Mouse (Mus musculus): ENCODE results near the gene Csad. TPM values are rescaled to one million over a fixed set of nuclear protein-coding genes. Genes with fewer than 3 reads are reported as not detected.
"Not testable (repeated sequence)": the region's sequence is repeated elsewhere in the genome, so short reads cannot be mapped to it uniquely, and the experiment has no call there.

Gene Csad
- polyA plus RNA-seq, 1 experiment, result 34.6 TPM

DNA sequence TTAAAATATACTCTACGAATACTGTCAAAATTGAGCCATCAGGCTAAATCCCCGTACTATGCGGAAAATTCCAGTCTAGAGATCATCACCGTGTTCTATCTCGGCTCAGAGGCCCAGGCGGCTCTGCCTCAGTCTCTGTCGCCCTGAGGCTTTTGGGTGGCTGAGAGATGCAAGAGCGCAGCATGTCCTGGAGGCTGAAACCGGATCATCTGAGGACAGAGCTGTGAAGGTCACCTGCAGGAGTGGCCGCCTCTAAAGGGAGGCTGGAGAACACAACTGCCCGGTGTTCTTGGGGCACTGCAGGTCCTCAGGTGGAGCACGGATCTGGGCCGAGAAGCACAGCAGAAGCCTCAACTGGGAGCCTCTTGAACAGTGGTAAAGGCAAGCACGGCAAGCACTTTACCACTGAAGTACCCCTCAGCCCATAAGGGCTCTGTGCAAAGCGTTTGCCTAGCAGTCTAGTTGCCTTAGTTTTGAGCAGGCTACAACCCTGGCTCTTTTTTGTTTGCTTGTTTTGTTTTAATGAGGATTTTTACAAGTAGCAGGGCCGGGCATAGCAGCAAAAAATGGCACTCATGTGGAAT, 28.7 kb downstream of the Csad start:
- Histone ChIP-seq H3K4me1 (ENCODE audit: control insufficient read depth, insufficient read depth, low read length) (no peaks in the 10 kb centered on the region), H3K27ac (ENCODE audit: insufficient read depth, low read length) (no peak overlapping the region), H3K4me3 (ENCODE audit: insufficient read depth, low read length) (no peak overlapping the region)
- TF ChIP-seq POLR2A (IDR thresholded peaks at IDR 0.05; ENCODE audit: extremely low read depth, insufficient read depth, low read length), result no peak
- TF ChIP-seq CTCF (IDR thresholded peaks at IDR 0.05; ENCODE audit: extremely low read depth, insufficient read depth, low read length), result no peak

DNA sequence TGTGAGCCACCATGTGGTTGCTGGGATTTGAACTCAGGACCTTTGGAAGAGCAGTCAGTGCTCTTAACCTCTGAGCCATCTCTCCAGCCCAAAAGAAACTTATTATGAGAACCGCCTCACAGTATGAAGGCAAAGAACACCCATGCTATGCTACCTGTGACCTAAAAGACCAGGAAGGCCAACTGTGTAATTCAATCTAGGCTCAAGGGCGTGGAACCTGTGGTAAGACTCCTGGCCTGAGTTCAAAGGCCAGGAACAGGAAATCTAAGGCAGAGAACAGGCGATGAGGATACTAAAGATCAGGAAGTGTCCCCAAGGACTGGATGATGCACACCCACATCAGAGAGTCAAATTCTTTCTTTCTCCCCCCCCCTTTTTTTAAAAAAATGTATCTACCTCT, 30.9 kb downstream of the Csad start:
- TF ChIP-seq POLR2A (IDR thresholded peaks at IDR 0.05; ENCODE audit: extremely low read depth, insufficient read depth, low read length) (no peak), CTCF (IDR thresholded peaks at IDR 0.05; ENCODE audit: extremely low read depth, insufficient read depth, low read length) (no peak)
- Histone ChIP-seq H3K27ac (ENCODE audit: insufficient read depth, low read length) (no peak overlapping the region), H3K4me1 (ENCODE audit: control insufficient read depth, insufficient read depth, low read length) (no peaks in the 10 kb centered on the region), H3K4me3 (ENCODE audit: insufficient read depth, low read length) (no peak overlapping the region)

DNA sequence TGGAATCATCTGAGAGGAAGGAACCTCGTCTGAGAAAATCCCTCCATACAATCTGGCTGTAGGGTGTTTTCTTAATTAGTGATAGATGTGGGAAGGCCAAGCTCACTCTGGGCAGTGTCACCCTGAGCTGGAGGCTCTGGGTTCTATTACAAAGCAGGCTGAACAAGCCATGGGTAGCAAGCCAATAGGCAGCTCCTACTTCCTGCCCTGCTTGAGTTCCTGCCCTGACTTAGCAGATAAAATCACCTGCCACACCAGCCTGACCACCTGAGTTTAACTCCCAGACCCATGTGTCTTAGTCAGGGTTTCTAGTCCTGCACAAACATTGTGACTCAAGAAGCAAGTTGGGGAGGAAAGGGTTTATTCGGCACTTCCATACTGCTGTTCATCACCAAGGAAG, 35.5 kb downstream of the Csad start:
- TF ChIP-seq CTCF (IDR thresholded peaks at IDR 0.05; ENCODE audit: extremely low read depth, insufficient read depth, low read length) (no peak), POLR2A (IDR thresholded peaks at IDR 0.05; ENCODE audit: extremely low read depth, insufficient read depth, low read length) (no peak)
- no peak overlapping the region for H3K4me3 ChIP-seq (ENCODE audit: insufficient read depth, low read length)

DNA sequence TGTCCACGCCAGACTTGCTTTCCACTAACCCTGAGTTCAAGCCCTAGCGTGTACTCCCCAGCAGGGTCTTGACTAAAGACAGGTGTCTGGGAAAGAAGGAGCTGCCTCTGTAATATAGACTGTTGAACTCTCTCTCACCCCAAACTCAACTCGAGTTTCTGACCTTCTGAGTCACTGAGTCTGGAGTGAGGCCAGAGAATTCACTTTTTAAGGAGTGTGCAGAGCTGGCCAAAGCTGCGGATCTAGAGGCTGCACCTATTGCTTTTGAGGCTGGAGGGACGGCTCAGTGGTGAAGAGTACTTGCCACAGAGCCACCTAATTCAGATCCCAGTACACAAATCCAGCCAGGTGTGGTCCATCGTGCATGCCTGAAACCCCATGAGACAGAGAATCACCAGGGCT, 36.9 kb downstream of the Csad start:
- Histone ChIP-seq H3K4me1 (ENCODE audit: control insufficient read depth, insufficient read depth, low read length) (no peaks in the 10 kb centered on the region), H3K27ac (ENCODE audit: insufficient read depth, low read length) (no peak overlapping the region), H3K4me3 (ENCODE audit: insufficient read depth, low read length) (no peak overlapping the region)
- TF ChIP-seq CTCF (IDR thresholded peaks at IDR 0.05; ENCODE audit: extremely low read depth, insufficient read depth, low read length) (no peak), POLR2A (IDR thresholded peaks at IDR 0.05; ENCODE audit: extremely low read depth, insufficient read depth, low read length) (no peak)

More for the DNA sequence above, 35.5 kb downstream of the Csad start:
- Histone ChIP-seq H3K27ac (ENCODE audit: insufficient read depth, low read length) (no peak overlapping the region), H3K4me1 (ENCODE audit: control insufficient read depth, insufficient read depth, low read length) (no peaks in the 10 kb centered on the region)

DNA sequence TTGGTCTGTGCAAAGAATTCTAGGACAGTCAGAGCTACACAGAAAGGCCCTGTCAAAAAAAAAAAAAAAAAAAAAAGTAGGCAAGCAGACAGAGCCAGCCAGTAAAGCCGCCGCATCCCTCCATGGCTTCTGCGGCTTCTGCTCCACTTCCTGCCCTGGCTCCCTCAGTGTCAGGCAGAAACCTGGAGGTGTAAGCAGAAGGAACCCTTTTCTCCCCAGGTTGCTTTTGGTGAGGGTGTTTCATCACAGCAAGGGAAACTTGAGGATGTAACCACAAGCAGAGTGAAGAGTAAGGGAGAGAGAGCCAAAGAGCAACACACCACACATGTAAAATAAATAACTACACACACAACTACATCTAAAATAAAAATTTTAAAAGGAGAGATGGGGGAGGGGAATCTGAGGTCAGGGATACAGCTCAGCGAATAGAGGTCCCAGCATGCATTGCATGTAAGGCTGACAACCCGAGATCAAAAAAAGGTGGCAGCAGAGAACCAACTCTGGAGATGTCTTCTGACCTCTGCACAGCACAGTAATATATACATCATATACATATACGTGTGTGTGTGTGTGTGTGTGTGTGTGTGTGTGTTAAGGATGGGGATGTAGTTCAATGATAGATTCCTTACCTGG, 38.9 kb downstream of the Csad start:
- no peaks in the 10 kb centered on the region for H3K4me1 ChIP-seq (ENCODE audit: control insufficient read depth, insufficient read depth, low read length)
- H3K4me3 ChIP-seq (ENCODE audit: insufficient read depth, low read length), result no peak overlapping the region
- H3K27ac ChIP-seq (ENCODE audit: insufficient read depth, low read length), result no peak overlapping the region
- no peak for TF ChIP-seq CTCF (IDR thresholded peaks at IDR 0.05; ENCODE audit: extremely low read depth, insufficient read depth, low read length)
- TF ChIP-seq POLR2A (IDR thresholded peaks at IDR 0.05; ENCODE audit: extremely low read depth, insufficient read depth, low read length), result no peak

DNA sequence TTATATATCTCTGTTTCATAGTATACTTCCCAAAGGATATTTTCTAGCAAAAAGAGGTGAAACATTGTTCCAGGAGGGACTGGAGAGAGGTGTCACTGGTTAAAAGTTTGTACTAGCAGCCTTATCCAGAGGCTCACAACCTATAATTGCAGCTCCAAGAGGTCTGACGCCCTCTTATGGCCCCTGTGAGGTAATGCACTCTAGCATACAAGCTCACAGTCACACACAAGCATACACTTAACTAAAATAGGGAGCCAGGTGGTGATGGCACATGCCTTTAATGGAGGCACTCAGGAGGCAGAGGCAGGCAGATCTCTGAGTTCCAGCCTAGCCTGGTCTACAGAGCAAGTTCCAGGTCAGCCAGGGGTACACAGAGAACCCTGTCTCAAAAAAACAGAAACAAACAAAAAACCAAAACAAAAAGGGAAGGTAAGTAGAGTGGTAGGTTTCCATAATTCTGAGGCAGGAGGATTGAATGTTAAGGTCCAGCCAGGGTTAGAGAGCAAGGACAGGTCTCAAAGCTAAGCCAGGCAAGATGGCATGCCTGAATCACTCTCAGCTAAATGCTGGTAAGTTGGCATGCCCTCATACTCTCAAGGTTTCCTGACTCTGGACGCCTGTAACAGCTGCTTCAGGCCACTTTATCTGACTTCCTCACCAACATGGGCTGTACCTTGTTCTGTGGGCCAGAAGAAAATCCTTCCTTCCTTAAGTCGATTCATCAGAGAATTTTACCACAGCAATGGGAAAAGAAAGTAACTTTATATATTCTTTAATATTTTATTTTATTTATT, 40.4 kb downstream of the Csad start:
- Histone ChIP-seq H3K27ac (ENCODE audit: insufficient read depth, low read length) (no peak overlapping the region), H3K4me1 (ENCODE audit: control insufficient read depth, insufficient read depth, low read length) (no peaks in the 10 kb centered on the region), H3K4me3 (ENCODE audit: insufficient read depth, low read length) (no peak overlapping the region)
- TF ChIP-seq CTCF (IDR thresholded peaks at IDR 0.05; ENCODE audit: extremely low read depth, insufficient read depth, low read length), result no peak
- TF ChIP-seq POLR2A (IDR thresholded peaks at IDR 0.05; ENCODE audit: extremely low read depth, insufficient read depth, low read length), result no peak

DNA sequence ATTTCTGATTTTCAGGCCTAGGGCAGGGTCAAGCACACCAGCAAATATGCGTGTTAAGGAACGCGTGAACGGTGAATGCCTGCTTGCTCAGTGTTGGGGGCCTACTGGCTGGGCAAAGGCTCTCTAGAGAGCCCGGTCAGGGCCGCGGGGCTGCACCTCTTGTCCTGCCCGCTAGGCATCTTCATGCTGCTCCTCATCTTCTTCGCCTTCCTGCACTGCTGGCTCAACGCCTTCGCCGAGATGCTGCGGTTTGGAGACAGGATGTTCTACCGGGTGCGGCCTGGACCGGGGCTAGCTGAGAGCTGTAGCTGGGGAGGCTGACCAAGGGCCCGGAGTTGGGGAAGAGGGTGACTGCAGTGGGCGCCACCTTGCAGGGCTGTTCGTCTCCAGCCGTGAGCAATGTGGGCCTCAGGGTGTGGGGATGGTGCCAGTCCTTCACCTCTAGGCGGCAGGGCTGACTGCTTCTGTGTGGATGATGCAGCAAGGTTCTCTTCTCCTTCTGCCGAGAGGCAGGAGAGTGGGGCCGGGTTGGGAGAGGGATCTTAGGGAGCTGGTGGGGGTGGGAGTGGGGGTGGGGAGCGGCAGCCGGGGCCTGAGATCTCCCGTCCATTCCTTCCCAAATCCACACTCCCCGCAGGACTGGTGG, 44.0 kb downstream of the Csad start:
- no peak for TF ChIP-seq CTCF (IDR thresholded peaks at IDR 0.05; ENCODE audit: extremely low read depth, insufficient read depth, low read length)
- no peak for TF ChIP-seq POLR2A (IDR thresholded peaks at IDR 0.05; ENCODE audit: extremely low read depth, insufficient read depth, low read length)
- no peak overlapping the region for H3K27ac ChIP-seq (ENCODE audit: insufficient read depth, low read length)
- H3K4me3 ChIP-seq (ENCODE audit: insufficient read depth, low read length), result no peak overlapping the region
- H3K4me1 ChIP-seq (ENCODE audit: control insufficient read depth, insufficient read depth, low read length), result no peaks in the 10 kb centered on the region

DNA sequence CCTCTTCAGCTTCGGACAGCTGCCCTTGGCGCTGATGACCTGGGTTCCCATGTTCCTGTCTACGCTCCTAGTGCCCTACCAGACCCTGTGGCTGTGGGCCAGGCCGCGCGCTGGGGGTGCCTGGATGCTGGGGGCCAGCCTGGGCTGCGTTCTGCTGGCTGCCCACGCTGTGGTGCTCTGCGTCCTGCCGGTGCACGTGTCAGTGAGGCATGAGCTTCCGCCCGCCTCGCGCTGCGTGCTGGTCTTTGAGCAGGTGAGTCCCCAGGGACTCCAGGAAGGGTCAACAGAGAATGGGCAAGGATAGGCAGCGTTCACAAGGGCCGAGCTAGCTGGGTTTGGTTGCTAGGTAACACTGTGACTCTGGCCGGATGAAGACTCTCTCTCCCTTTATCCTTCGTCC, 47.7 kb downstream of the Csad start:
- Histone ChIP-seq H3K4me3 (ENCODE audit: insufficient read depth, low read length) (no peak overlapping the region), H3K4me1 (ENCODE audit: control insufficient read depth, insufficient read depth, low read length) (no peaks in the 10 kb centered on the region), H3K27ac (ENCODE audit: insufficient read depth, low read length) (no peak overlapping the region)
- TF ChIP-seq POLR2A (IDR thresholded peaks at IDR 0.05; ENCODE audit: extremely low read depth, insufficient read depth, low read length), result no peak

DNA sequence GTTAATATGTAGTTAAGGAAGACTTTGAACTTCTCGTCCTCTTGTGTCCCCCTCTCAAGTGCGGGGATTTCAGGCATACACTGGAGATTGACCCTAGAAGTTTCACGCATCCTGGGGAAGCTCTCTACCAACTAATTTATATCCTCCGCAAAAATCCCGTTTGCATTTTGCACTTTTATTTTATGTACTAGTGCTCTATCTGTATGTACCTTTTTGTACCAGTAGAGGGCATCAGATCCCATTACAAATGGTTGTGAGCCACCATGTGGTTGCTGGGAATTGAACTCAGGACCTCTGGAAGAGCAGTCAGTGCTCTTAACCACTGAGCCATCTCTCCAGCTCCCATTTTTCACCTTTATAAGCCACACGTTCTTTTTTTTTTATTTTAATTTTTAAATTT, 49.5 kb downstream of the Csad start:
- not testable (repeated sequence) for H3K4me1 ChIP-seq (ENCODE audit: control insufficient read depth, insufficient read depth, low read length); H3K4me3 ChIP-seq (ENCODE audit: insufficient read depth, low read length); H3K27ac ChIP-seq (ENCODE audit: insufficient read depth, low read length)

DNA sequence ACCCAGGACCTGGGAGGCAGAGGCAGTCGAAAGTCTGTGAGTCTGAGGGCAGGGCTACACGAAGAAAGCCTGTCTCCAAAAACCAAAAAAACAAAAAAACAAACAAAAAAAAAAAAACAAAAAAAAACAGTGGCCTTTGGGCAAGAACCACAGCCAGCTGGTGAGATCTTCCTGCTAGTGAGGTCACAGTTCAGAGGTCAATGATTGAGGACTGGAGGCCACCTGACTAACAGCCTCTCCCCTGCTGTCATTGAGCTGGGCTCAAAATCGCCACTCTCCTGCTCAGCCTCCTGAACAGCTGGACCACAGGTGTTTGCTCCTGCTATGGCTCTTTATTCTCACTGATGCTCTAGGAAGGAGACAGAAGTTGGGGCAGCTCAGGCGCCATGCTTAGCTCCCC, 51.9 kb downstream of the Csad start:
- TF ChIP-seq CTCF (IDR thresholded peaks at IDR 0.05; ENCODE audit: extremely low read depth, insufficient read depth, low read length) (no peak), POLR2A (IDR thresholded peaks at IDR 0.05; ENCODE audit: extremely low read depth, insufficient read depth, low read length) (no peak)
- no peak overlapping the region for H3K27ac ChIP-seq (ENCODE audit: insufficient read depth, low read length)
- no peak overlapping the region for H3K4me3 ChIP-seq (ENCODE audit: insufficient read depth, low read length)
- no peaks in the 10 kb centered on the region for H3K4me1 ChIP-seq (ENCODE audit: control insufficient read depth, insufficient read depth, low read length)

Data from cortical plate, adult 2 months (tissue).